Mouse (Mus musculus) stomach, postnatal 0 days (tissue): ENCODE measurements at regions not wholly inside any gene's neighbourhood (a gene's known extent, or its start where the extent isn't known, plus 50 kb on each side); places are given as distances from the start of the nearest gene placed in this dataset.
A peak's percentile ranks its signal among the peaks of the same experiment; 100 is the strongest.

ENCODE experiments used
- ATAC-seq: fragments of 200-750 bp; cut with Nextera tagmentation; 2 replicates; pipeline ENCODE4 v1.8.0; 2017; ENCODE audit not compliant: low FRiP score, low TSS enrichment
- DNase-seq: peaks from one replicate; pipeline ENCODE4 v3.0.0-alpha.2; 2016; ENCODE audit warnings: low spot score
- H3K27ac ChIP-seq: fragments of 300-500 bp; sonication (generic); replicated peaks from 2 replicates; pipeline ENCODE4 v1.5.1; 2014; ENCODE audit warnings: mild to moderate bottlenecking, control low read depth
- H3K27me3 ChIP-seq: fragments of 300-500 bp; sonication (generic); 2 replicates; pipeline ENCODE4 v1.6.1; 2014; ENCODE audit warnings: low read length; ENCODE audit not compliant: control insufficient read depth, insufficient read depth
- H3K36me3 ChIP-seq: fragments of 300-500 bp; sonication (generic); 2 replicates; pipeline ENCODE4 v1.6.1; 2014; ENCODE audit warnings: low read length, mixed read lengths; ENCODE audit not compliant: control insufficient read depth, insufficient read depth
- H3K4me1 ChIP-seq: fragments of 300-500 bp; sonication (generic); replicated peaks from 2 replicates; pipeline ENCODE4 v1.6.1; 2014; ENCODE audit warnings: antibody characterized with exemption; ENCODE audit not compliant: control insufficient read depth, insufficient read depth
- H3K4me2 ChIP-seq: fragments of 300-500 bp; sonication (generic); replicated peaks from 2 replicates; pipeline ENCODE4 v1.6.1; 2014; ENCODE audit warnings: low read depth, mild to moderate bottlenecking, control low read depth, moderate library complexity
- H3K4me3 ChIP-seq: fragments of 300-500 bp; sonication (generic); 2 replicates; pipeline ENCODE4 v1.5.1; 2014; ENCODE audit warnings: low read depth, low read length, control low read depth
- H3K9ac ChIP-seq: fragments of 300-500 bp; sonication (generic); 2 replicates; pipeline ENCODE4 v1.6.1; 2014; ENCODE audit warnings: mild to moderate bottlenecking, low read length, control low read depth, mixed read lengths
- H3K9me3 ChIP-seq: fragments of 300-500 bp; sonication (generic); 2 replicates; pipeline ENCODE4 v1.6.1; 2016; ENCODE audit warnings: low read length; ENCODE audit not compliant: control insufficient read depth
- CTCF ChIP-seq: IDR thresholded peaks from 2 replicates; pipeline ENCODE4 v1.5.1; 2016; ENCODE audit warnings: antibody characterized with exemption, low read depth, mild to moderate bottlenecking, moderate library complexity
- EP300 ChIP-seq: optimal IDR thresholded peaks from 2 replicates; pipeline ENCODE3; 2016; ENCODE audit warnings: antibody characterized with exemption
- WGBS: fragments of 180-500 bp; shearing (Covaris S2); extraction: QIAGEN DNeasy Blood & Tissue Kit; methylation state at CpG from one replicate; pipeline ENCODE4 v1.1.7; 2014; 5-methylcytosine and 5-hydroxymethylcytosine counted together

GRCm38 (mm10) chr16:75487915-75488314 is 97.9 kb downstream of the Lipi start:
- Histone ChIP-seq H3K4me2 (no peak overlapping the region), H3K36me3 (no peaks in the 10 kb centered on the region), H3K4me1 (no peaks in the 10 kb centered on the region), H3K9ac (no peak overlapping the region), H3K27ac (no peak overlapping the region), H3K27me3 (no peaks in the 10 kb centered on the region), H3K9me3 (no peaks in the 10 kb centered on the region), H3K4me3 (no peak overlapping the region)
- no peak for TF ChIP-seq CTCF
- TF ChIP-seq EP300 = no peak
- ATAC-seq (no peak), DNase-seq (no peak)
- 79% methylated on average over 4 of the region's 4 CpGs for WGBS

- Histone ChIP-seq H3K27ac (no peak overlapping the region), H3K27me3 (no peaks in the 10 kb centered on the region), H3K4me2 (no peak overlapping the region), H3K9ac (no peak overlapping the region), H3K36me3 (no peaks in the 10 kb centered on the region), H3K9me3 (no peaks in the 10 kb centered on the region), H3K4me1 (no peaks in the 10 kb centered on the region), H3K4me3 (no peak overlapping the region)
- WGBS = 77% methylated on average over 5 of the region's 5 CpGs
- no peak for TF ChIP-seq CTCF
- TF ChIP-seq EP300 = no peak
- DNase-seq (no peak), ATAC-seq (no peak)
These were observed 102.0 kb downstream of the Lipi start for GRCm38 (mm10) chr16:75483878-75484277.

- TF ChIP-seq EP300 (no peak), CTCF (no peak)
- no peak overlapping the region for H3K4me2 ChIP-seq
- ATAC-seq (no peak), DNase-seq (no peak)
- 74% methylated on average over 6 of the region's 6 CpGs for whole genome bisulfite sequencing
- H3K9ac ChIP-seq = no peak overlapping the region
- H3K27ac ChIP-seq = no peak overlapping the region
- H3K4me3 ChIP-seq = no peak overlapping the region
- no peaks in the 10 kb centered on the region for H3K4me1 ChIP-seq
- H3K9me3 ChIP-seq = no peaks in the 10 kb centered on the region
- H3K27me3 ChIP-seq = no peaks in the 10 kb centered on the region
- no peaks in the 10 kb centered on the region for H3K36me3 ChIP-seq
These were observed 120.4 kb downstream of the Lipi start for GRCm38 (mm10) chr16:75465420-75465975.

- H3K9me3 ChIP-seq = no peaks in the 10 kb centered on the region
These were observed 123.7 kb downstream of the Lipi start for GRCm38 (mm10) chr16:75462136-75462535.

GRCm38 (mm10) chr16:75446901-75447514 is 138.9 kb downstream of the Lipi start:
- TF ChIP-seq CTCF = no peak
- TF ChIP-seq EP300 = no peak
- no peak for ATAC-seq

More at GRCm38 (mm10) chr16:75462136-75462535, 123.7 kb downstream of the Lipi start:
- Histone ChIP-seq H3K36me3 (no peaks in the 10 kb centered on the region), H3K4me2 (no peak overlapping the region), H3K27me3 (no peaks in the 10 kb centered on the region), H3K27ac (no peak overlapping the region), H3K4me3 (no peak overlapping the region), H3K4me1 (no peaks in the 10 kb centered on the region), H3K9ac (no peak overlapping the region)
- 77% methylated on average over 3 of the region's 3 CpGs for WGBS
- ATAC-seq (no peak), DNase-seq (no peak)
- TF ChIP-seq CTCF (no peak), EP300 (no peak)

GRCm38 (mm10) chr16:75439296-75439695 is 146.6 kb downstream of the Lipi start:
- no peak overlapping the region for H3K9ac ChIP-seq
- H3K9me3 ChIP-seq = no peaks in the 10 kb centered on the region
- no peaks in the 10 kb centered on the region for H3K36me3 ChIP-seq
- whole genome bisulfite sequencing = 81% methylated on average over 3 of the region's 3 CpGs
- ATAC-seq (no peak), DNase-seq (no peak)
- no peak overlapping the region for H3K4me3 ChIP-seq
- no peaks in the 10 kb centered on the region for H3K4me1 ChIP-seq
- H3K27me3 ChIP-seq = no peaks in the 10 kb centered on the region
- TF ChIP-seq EP300 (no peak), CTCF (no peak)
- no peak overlapping the region for H3K4me2 ChIP-seq
- no peak overlapping the region for H3K27ac ChIP-seq

More at GRCm38 (mm10) chr16:75446901-75447514, 138.9 kb downstream of the Lipi start:
- H3K4me1 ChIP-seq = no peaks in the 10 kb centered on the region
- no peak overlapping the region for H3K27ac ChIP-seq
- H3K4me3 ChIP-seq = no peak overlapping the region
- H3K27me3 ChIP-seq = no peaks in the 10 kb centered on the region
- H3K9ac ChIP-seq = no peak overlapping the region
- no peak overlapping the region; the same call in 1 of the 2 replicates for H3K4me2 ChIP-seq
- DNase-seq = peak; percentile 14
- WGBS = 2% methylated on average over 14 of the region's 14 CpGs
- no peaks in the 10 kb centered on the region for H3K9me3 ChIP-seq
- H3K36me3 ChIP-seq = no peaks in the 10 kb centered on the region
